Mouse (Mus musculus): ENCODE results near the gene Smo. TPM values are rescaled to one million over a fixed set of nuclear protein-coding genes. Genes with fewer than 3 reads are reported as not detected.

Gene Smo
- polyA plus RNA-seq, 1 experiment from 2014 or later = 47.2 TPM

GRCm38 (mm10) chr6:29770672-29771321 lies 35.5 kb downstream of the Smo start:
- Histone ChIP-seq H3K36me3 (replicated peaks; ENCODE audit: control insufficient read depth, insufficient read depth, low read depth, low read length) (no peaks in the 10 kb centered on the region), H3K4me3 (ENCODE audit: low read depth, low read length) (no peak overlapping the region), H3K9me3 (replicated peaks; ENCODE audit: control insufficient read depth, low read length) (no peaks in the 10 kb centered on the region), H3K4me1 (ENCODE audit: control insufficient read depth, insufficient read depth, low read length) (no peaks in the 10 kb centered on the region), H3K4me2 (ENCODE audit: low read depth, low read length) (no peak overlapping the region), H3K9ac (replicated peaks; ENCODE audit: low read length) (no peak overlapping the region), H3K27me3 (ENCODE audit: control insufficient read depth, insufficient read depth, low read length) (no peaks in the 10 kb centered on the region), H3K27ac (replicated peaks; ENCODE audit: low read depth, low read length) (no peak overlapping the region)
- 49% methylated on average over 2 of the region's 2 CpGs for WGBS
- DNase-seq (ENCODE audit: low spot score) (no peak), ATAC-seq (replicated peaks; ENCODE audit: insufficient number of reproducible peaks, low FRiP score, low TSS enrichment, low read depth) (no peak)

GRCm38 (mm10) chr6:29772236-29772635 lies 36.9 kb downstream of the Smo start:
- Histone ChIP-seq H3K27me3 (ENCODE audit: control insufficient read depth, insufficient read depth, low read length) (no peaks in the 10 kb centered on the region), H3K27ac (replicated peaks; ENCODE audit: low read depth, low read length) (no peak overlapping the region), H3K4me2 (ENCODE audit: low read depth, low read length) (no peak overlapping the region), H3K9me3 (replicated peaks; ENCODE audit: control insufficient read depth, low read length) (no peaks in the 10 kb centered on the region), H3K36me3 (replicated peaks; ENCODE audit: control insufficient read depth, insufficient read depth, low read depth, low read length) (no peaks in the 10 kb centered on the region), H3K9ac (replicated peaks; ENCODE audit: low read length) (no peak overlapping the region), H3K4me1 (ENCODE audit: control insufficient read depth, insufficient read depth, low read length) (no peaks in the 10 kb centered on the region), H3K4me3 (ENCODE audit: low read depth, low read length) (no peak overlapping the region)
- no peak for ATAC-seq (replicated peaks; ENCODE audit: insufficient number of reproducible peaks, low FRiP score, low TSS enrichment, low read depth)
- DNase-seq (ENCODE audit: low spot score) = no peak
- WGBS = 90% methylated on average over 3 of the region's 3 CpGs

GRCm38 (mm10) chr6:29774161-29774560 lies 38.9 kb downstream of the Smo start:
- no peak overlapping the region for H3K27ac ChIP-seq (replicated peaks; ENCODE audit: low read depth, low read length)
- no peaks in the 10 kb centered on the region for H3K4me1 ChIP-seq (ENCODE audit: control insufficient read depth, insufficient read depth, low read length)
- WGBS = 84% methylated on average over 1 of the region's 1 CpGs
- no peak for ATAC-seq (replicated peaks; ENCODE audit: insufficient number of reproducible peaks, low FRiP score, low TSS enrichment, low read depth)
- no peak overlapping the region for H3K4me2 ChIP-seq (ENCODE audit: low read depth, low read length)
- H3K4me3 ChIP-seq (ENCODE audit: low read depth, low read length) = no peak overlapping the region
- no peak for DNase-seq (ENCODE audit: low spot score)
- H3K36me3 ChIP-seq (replicated peaks; ENCODE audit: control insufficient read depth, insufficient read depth, low read depth, low read length) = no peaks in the 10 kb centered on the region
- no peaks in the 10 kb centered on the region for H3K27me3 ChIP-seq (ENCODE audit: control insufficient read depth, insufficient read depth, low read length)
- H3K9me3 ChIP-seq (replicated peaks; ENCODE audit: control insufficient read depth, low read length) = no peaks in the 10 kb centered on the region
- no peak overlapping the region for H3K9ac ChIP-seq (replicated peaks; ENCODE audit: low read length)

- no peak for DNase-seq (ENCODE audit: low spot score)
- Histone ChIP-seq H3K9ac (replicated peaks; ENCODE audit: low read length) (no peak overlapping the region), H3K27ac (replicated peaks; ENCODE audit: low read depth, low read length) (no peak overlapping the region), H3K9me3 (replicated peaks; ENCODE audit: control insufficient read depth, low read length) (no peaks in the 10 kb centered on the region), H3K4me3 (ENCODE audit: low read depth, low read length) (no peak overlapping the region), H3K4me1 (ENCODE audit: control insufficient read depth, insufficient read depth, low read length) (no peaks in the 10 kb centered on the region), H3K27me3 (ENCODE audit: control insufficient read depth, insufficient read depth, low read length) (no peaks in the 10 kb centered on the region), H3K4me2 (ENCODE audit: low read depth, low read length) (no peak overlapping the region), H3K36me3 (replicated peaks; ENCODE audit: control insufficient read depth, insufficient read depth, low read depth, low read length) (no peaks in the 10 kb centered on the region)
- ATAC-seq (replicated peaks; ENCODE audit: insufficient number of reproducible peaks, low FRiP score, low TSS enrichment, low read depth) = no peak
- WGBS = 91% methylated on average over 1 of the region's 1 CpGs
Measured at GRCm38 (mm10) chr6:29775609-29776008, 40.3 kb downstream of the Smo start.

- H3K27me3 ChIP-seq (ENCODE audit: control insufficient read depth, insufficient read depth, low read length) = no peaks in the 10 kb centered on the region
- ATAC-seq (replicated peaks; ENCODE audit: insufficient number of reproducible peaks, low FRiP score, low TSS enrichment, low read depth) (no peak), DNase-seq (ENCODE audit: low spot score) (no peak)
- 86% methylated on average over 4 of the region's 4 CpGs for WGBS
- no peaks in the 10 kb centered on the region for H3K36me3 ChIP-seq (replicated peaks; ENCODE audit: control insufficient read depth, insufficient read depth, low read depth, low read length)
- H3K4me3 ChIP-seq (ENCODE audit: low read depth, low read length) = no peak overlapping the region
- no peaks in the 10 kb centered on the region for H3K9me3 ChIP-seq (replicated peaks; ENCODE audit: control insufficient read depth, low read length)
- no peak overlapping the region for H3K9ac ChIP-seq (replicated peaks; ENCODE audit: low read length)
- no peaks in the 10 kb centered on the region for H3K4me1 ChIP-seq (ENCODE audit: control insufficient read depth, insufficient read depth, low read length)
- H3K27ac ChIP-seq (replicated peaks; ENCODE audit: low read depth, low read length) = no peak overlapping the region
- no peak overlapping the region for H3K4me2 ChIP-seq (ENCODE audit: low read depth, low read length)
Measured at GRCm38 (mm10) chr6:29776542-29777237, 41.4 kb downstream of the Smo start.

- Histone ChIP-seq H3K9me3 (replicated peaks; ENCODE audit: control insufficient read depth, low read length) (no peaks in the 10 kb centered on the region), H3K27me3 (ENCODE audit: control insufficient read depth, insufficient read depth, low read length) (no peaks in the 10 kb centered on the region), H3K9ac (replicated peaks; ENCODE audit: low read length) (no peak overlapping the region), H3K36me3 (replicated peaks; ENCODE audit: control insufficient read depth, insufficient read depth, low read depth, low read length) (no peaks in the 10 kb centered on the region), H3K4me2 (ENCODE audit: low read depth, low read length) (no peak overlapping the region), H3K4me3 (ENCODE audit: low read depth, low read length) (no peak overlapping the region), H3K4me1 (ENCODE audit: control insufficient read depth, insufficient read depth, low read length) (no peaks in the 10 kb centered on the region), H3K27ac (replicated peaks; ENCODE audit: low read depth, low read length) (no peak overlapping the region)
- ATAC-seq (replicated peaks; ENCODE audit: insufficient number of reproducible peaks, low FRiP score, low TSS enrichment, low read depth) (no peak), DNase-seq (ENCODE audit: low spot score) (no peak)
- WGBS = 75% methylated on average over 3 of the region's 3 CpGs
Measured at GRCm38 (mm10) chr6:29777238-29777555, 41.9 kb downstream of the Smo start.

- no peak for ATAC-seq (replicated peaks; ENCODE audit: insufficient number of reproducible peaks, low FRiP score, low TSS enrichment, low read depth)
- Histone ChIP-seq H3K9me3 (replicated peaks; ENCODE audit: control insufficient read depth, low read length) (no peaks in the 10 kb centered on the region), H3K36me3 (replicated peaks; ENCODE audit: control insufficient read depth, insufficient read depth, low read depth, low read length) (no peaks in the 10 kb centered on the region), H3K27ac (replicated peaks; ENCODE audit: low read depth, low read length) (no peak overlapping the region), H3K4me2 (ENCODE audit: low read depth, low read length) (no peak overlapping the region), H3K4me1 (ENCODE audit: control insufficient read depth, insufficient read depth, low read length) (no peaks in the 10 kb centered on the region), H3K4me3 (ENCODE audit: low read depth, low read length) (no peak overlapping the region), H3K27me3 (ENCODE audit: control insufficient read depth, insufficient read depth, low read length) (no peaks in the 10 kb centered on the region), H3K9ac (replicated peaks; ENCODE audit: low read length) (no peak overlapping the region)
- DNase-seq (ENCODE audit: low spot score) = no peak
Measured at GRCm38 (mm10) chr6:29780082-29780481, 44.8 kb downstream of the Smo start.

GRCm38 (mm10) chr6:29780571-29780970 lies 45.3 kb downstream of the Smo start:
- no peak for DNase-seq (ENCODE audit: low spot score)
- Histone ChIP-seq H3K4me1 (ENCODE audit: control insufficient read depth, insufficient read depth, low read length) (no peaks in the 10 kb centered on the region), H3K9me3 (replicated peaks; ENCODE audit: control insufficient read depth, low read length) (no peaks in the 10 kb centered on the region), H3K4me3 (ENCODE audit: low read depth, low read length) (no peak overlapping the region), H3K27ac (replicated peaks; ENCODE audit: low read depth, low read length) (no peak overlapping the region), H3K27me3 (ENCODE audit: control insufficient read depth, insufficient read depth, low read length) (no peaks in the 10 kb centered on the region), H3K36me3 (replicated peaks; ENCODE audit: control insufficient read depth, insufficient read depth, low read depth, low read length) (no peaks in the 10 kb centered on the region), H3K4me2 (ENCODE audit: low read depth, low read length) (no peak overlapping the region), H3K9ac (replicated peaks; ENCODE audit: low read length) (no peak overlapping the region)
- no peak for ATAC-seq (replicated peaks; ENCODE audit: insufficient number of reproducible peaks, low FRiP score, low TSS enrichment, low read depth)
- 92% methylated on average over 2 of the region's 2 CpGs for WGBS
